Mouse (Mus musculus) WW6 (cell line): ENCODE measurements around the gene Polr3a.
A peak's percentile ranks its signal among the peaks of the same experiment; 100 is the strongest.
"Not testable (repeated sequence)": the region's sequence is repeated elsewhere in the genome, so short reads cannot be mapped to it uniquely, and the experiment has no call there.

ENCODE experiments used
- DNase-seq: peaks from one replicate; pipeline ENCODE4 v3.0.0-alpha.2; 2013; ENCODE audit warnings: low read depth, low spot score

The Polr3a gene

DNA sequence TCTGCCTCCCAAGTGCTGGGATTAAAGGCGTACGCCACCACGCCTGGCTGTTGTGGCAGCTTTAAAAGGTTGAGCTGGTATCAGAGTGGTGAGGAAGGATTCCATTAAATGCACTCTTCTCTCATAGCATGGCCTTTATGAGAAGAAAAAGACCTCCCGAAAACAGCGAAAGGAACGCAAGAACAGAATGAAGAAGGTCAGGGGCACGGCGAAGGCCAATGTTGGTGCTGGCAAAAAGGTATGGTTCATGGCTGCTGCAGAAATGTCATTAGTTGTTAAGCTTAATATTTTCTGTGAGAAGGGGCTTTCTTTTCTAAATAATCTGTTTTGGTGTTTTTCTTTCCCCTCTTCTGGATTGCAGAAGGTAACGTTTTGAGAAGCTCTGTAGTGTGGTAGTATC is 6.4 kb upstream of the Polr3a start:
- no peak for DNase-seq

DNA sequence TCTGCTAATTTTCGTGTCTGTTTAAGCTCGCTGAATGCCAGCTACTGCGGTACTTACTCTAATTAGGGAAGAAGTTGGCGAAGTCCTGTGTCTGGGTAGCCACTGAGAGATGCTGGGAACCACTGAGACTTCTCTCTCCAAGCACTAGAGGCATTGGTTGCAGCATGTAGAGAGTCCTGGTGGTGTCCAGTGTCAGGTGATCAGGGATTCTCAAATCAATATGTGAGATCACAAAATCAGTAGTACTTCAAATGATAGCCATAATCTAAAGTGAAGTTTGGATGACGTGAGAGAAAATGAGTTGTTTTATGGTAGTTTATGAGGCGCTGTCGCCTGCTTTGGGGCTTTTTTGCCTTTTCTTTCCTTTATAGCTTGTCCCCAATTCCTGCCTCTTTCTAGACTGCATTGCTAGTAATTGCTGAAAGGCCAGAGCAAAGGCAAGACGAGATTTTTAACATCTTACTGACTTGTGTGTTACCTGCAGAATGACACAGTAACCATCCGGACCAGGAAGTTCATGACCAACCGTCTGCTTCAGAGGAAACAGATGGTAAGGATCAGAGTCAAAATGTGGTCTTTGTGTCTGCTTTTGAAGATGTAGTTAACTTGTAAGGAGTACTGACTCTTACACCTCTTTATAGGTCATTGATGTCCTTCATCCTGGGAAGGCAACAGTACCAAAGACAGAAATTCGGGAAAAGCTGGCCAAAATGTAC is 4.6 kb upstream of the Polr3a start:
- DNase-seq = no peak

DNA sequence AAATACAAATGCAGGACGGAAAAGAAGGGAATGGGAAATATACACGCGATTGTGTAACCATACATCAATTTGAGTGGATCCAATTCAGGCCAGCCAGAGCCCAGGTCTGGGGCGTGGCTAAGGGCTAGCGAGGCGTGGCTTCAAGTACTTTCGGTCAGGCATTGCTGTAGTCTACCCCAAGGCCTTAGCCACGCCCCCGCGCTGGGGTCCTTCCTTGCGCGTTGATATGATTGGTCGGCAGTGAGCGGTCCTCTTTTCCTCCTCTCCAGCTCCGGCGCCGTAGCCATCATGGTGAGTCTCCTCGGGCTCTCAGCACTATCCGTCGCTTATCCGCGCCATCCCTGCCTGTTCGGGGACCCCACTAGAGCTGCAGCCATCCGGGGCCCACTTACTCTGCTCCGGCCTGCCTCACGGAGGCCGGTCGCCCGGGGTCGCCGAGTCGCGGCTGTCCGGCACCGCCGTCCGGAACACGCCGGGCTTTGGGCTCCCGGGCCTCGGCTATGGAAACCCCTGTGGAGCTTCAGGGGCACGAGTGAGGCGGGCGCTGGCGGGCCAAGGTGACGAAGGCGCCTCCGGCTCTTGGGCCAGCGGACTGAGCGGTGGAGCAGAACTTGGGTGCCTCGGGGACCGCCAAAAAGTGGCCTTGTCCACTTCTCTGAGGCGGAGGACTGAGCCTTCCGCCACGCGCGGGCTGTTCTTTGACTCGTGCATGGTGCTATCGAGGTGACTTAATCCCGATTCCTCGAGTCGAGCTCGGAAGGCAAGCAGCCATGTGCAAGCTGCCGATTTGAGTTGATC is 3.8 kb upstream of the Polr3a start:
- DNase-seq = peak; percentile 85

DNA sequence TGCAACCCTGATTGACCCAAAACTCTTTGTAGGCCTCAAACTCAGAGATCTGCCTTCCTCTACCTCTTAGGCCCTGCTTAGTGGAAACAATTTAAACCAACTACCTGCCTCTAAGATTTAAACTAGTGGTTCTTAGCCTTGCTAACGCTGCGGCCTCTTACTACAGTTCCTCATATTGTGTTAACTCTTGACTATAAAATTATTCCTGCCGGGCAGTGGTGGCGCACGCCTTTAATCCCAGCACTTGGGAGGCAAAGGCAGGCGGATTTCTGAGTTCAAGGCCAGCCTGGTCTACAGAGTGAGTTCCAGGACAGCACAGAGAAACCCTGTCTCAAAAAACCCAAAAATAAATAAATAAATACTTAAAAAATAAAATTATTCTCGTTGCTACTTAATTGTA is 2.9 kb upstream of the Polr3a start:
- DNase-seq = not testable (repeated sequence)

DNA sequence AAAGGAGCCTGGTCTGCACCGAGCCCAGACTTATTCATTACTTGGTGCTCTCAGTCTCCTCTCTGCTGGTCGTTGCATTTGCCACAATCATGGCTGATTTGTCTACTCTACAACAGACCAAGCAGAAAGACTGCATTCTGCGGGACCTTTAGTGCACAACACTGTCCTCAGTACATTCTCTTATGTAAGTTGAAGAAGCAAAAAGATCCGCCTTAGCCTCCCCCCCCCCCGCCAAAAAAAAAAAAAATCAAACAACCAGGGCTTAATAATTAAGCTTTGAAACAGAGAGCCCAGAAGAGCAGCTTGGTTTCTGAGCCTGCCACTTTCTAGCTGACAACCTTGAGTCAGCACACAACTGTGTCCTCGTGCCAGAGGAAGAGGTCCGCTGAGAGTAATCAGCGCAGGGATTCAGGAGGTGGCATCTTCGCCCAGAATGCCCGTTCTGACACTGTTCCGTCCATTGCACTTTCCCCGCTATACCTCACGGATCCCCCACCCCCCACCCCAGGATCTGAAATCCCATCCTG is 554 bp downstream of the Polr3a start:
- DNase-seq = no peak

DNA sequence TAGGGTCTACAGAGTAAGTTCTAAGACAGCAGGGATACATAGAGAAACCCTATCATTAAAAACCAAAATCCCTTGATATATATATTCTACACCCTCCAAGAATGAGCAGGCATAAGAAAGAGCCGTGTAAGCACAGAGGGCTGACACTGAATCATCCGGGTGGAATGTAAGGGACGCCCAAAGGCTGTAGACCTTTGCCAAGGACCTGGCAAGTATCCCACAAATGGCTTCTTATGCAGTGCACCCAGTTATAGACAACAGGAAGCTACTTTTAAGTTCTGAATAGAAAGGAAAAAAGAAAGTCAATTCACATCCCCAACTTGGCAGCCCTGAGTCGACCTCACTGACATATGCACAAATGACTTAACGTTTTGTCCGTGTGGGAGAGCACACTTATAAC is 18.1 kb downstream of the Polr3a start:
- no peak for DNase-seq

DNA sequence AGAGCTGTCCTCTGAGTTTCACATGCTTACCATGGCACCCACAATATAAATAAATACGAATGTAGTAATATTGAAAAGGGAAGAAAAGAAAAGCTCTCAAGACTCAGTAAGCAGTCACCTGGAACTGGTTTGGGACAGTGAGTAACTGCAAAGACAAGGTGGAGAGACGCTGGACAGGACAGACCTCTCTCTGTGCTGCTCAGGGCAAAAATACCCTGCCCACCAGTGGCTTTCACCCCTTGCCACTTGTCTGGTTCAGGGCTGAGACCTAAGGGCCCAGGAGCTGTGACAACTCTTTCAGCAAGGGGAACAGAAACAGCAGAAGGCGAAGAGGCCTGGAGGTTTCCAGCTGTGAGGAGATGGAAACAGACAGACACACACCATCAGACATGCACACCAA is 28.7 kb downstream of the Polr3a start:
- DNase-seq = no peak

DNA sequence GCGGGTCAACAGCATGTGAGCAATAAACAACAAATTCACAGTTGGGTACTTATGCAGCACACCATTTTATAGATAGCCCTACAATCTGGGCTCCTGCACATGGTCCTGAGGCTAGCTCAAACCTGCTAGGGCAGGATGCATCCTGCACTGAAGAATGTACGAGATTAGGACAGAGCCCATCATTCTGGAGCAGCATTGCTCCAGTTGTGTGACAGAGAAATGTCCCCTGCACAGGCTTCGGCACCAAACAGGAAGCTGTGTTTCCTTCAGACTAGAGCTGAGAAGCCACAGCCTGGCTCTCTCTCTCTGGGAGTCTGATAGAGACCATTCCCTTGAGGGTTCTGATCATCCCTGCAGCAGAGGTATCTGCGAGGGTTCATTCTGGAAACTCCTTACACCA is 43.3 kb downstream of the Polr3a start:
- not testable (repeated sequence) for DNase-seq
